Mouse (Mus musculus) embryonic facial prominence, embryonic 13.5 days (tissue): Measurements from ENCODE around the gene Agps. TPM values are rescaled to one million over a fixed set of nuclear protein-coding genes. Genes with fewer than 3 reads are reported as not detected.
"Not testable (repeated sequence)": the region's sequence is repeated elsewhere in the genome, so short reads cannot be mapped to it uniquely, and the experiment has no call there.

Source experiments
- ATAC-seq: fragments of 200-750 bp; cut with Nextera tagmentation; 2 replicates; pipeline ENCODE4 v1.8.0; 2017; ENCODE audit warnings: low read depth; ENCODE audit not compliant: insufficient number of reproducible peaks, insufficient read depth, low FRiP score, low TSS enrichment
- H3K27ac ChIP-seq: fragments of 300-500 bp; sonication (generic); 2 replicates; pipeline ENCODE4 v1.5.1; 2015; ENCODE audit warnings: moderate library complexity, mild to moderate bottlenecking, inconsistent platforms
- H3K27me3 ChIP-seq: fragments of 300-500 bp; sonication (generic); 2 replicates; pipeline ENCODE4 v1.6.1; 2015; ENCODE audit warnings: mild to moderate bottlenecking, inconsistent platforms
- H3K36me3 ChIP-seq: fragments of 300-500 bp; sonication (generic); 2 replicates; pipeline ENCODE4 v1.6.1; 2015; ENCODE audit warnings: mild to moderate bottlenecking, inconsistent platforms
- H3K4me1 ChIP-seq: fragments of 300-500 bp; sonication (generic); 2 replicates; pipeline ENCODE4 v1.6.1; 2015; ENCODE audit warnings: inconsistent platforms
- H3K4me2 ChIP-seq: fragments of 300-500 bp; sonication (generic); 2 replicates; pipeline ENCODE4 v1.6.1; 2015; ENCODE audit warnings: moderate library complexity, mild to moderate bottlenecking, inconsistent platforms
- H3K4me3 ChIP-seq: fragments of 300-500 bp; sonication (generic); 2 replicates; pipeline ENCODE4 v1.5.1; 2015; ENCODE audit warnings: mild to moderate bottlenecking, inconsistent platforms
- H3K9ac ChIP-seq: fragments of 300-500 bp; sonication (generic); 2 replicates; pipeline ENCODE4 v1.6.1; 2015; ENCODE audit warnings: mild to moderate bottlenecking, inconsistent platforms
- H3K9me3 ChIP-seq: fragments of 300-500 bp; sonication (generic); 2 replicates; pipeline ENCODE4 v1.6.1; 2016; ENCODE audit warnings: inconsistent platforms
- WGBS: fragments of 180-500 bp; shearing (Covaris S2); methylation state at CpG from one replicate; pipeline ENCODE4 v1.1.7; 2015; ENCODE audit warnings: mixed read lengths; 5-methylcytosine and 5-hydroxymethylcytosine counted together
- polyA plus RNA-seq: library from polyadenylated mRNA; unstranded; fragments of >200 nt; fragmentation: Nextera tagmentation; extraction: Ambion mirVana; gene quantifications from 2 replicates; pipeline ENCODE4 v1.2.1, GENCODE M21; 2015

The Agps gene
- polyA plus RNA-seq, 1 experiment from 2014 or later: 30.0 TPM

- ATAC-seq: no peak
- Histone ChIP-seq H3K27me3 (no peaks in the 10 kb centered on the region; the same call in 1 of the 2 replicates), H3K9me3 (no peaks in the 10 kb centered on the region), H3K4me1 (peaks cover 34% of the 10 kb centered on the region), H3K36me3 (no peaks in the 10 kb centered on the region), H3K4me2 (peak overlapping the region; percentile 55), H3K4me3 (peak overlapping the region; percentile 23; the same call in 1 of the 2 replicates), H3K27ac (no peak overlapping the region), H3K9ac (no peak overlapping the region)
- 67% methylated on average over 5 of the region's 5 CpGs for WGBS
These were observed 132.1 kb downstream of the Agps start for GRCm38 (mm10) chr2:75964051-75964450.

- ATAC-seq: no peak; the same call in 1 of the 2 replicates
- Histone ChIP-seq H3K9ac (0 out of 2 replicates have a peak overlapping the region, but pooled peaks have one; percentile 32), H3K27ac (no peak overlapping the region), H3K4me2 (peak overlapping the region; percentile 55), H3K4me3 (peak overlapping the region; percentile 23), H3K36me3 (no peaks in the 10 kb centered on the region), H3K27me3 (no peaks in the 10 kb centered on the region; the same call in 1 of the 2 replicates), H3K9me3 (no peaks in the 10 kb centered on the region), H3K4me1 (peaks cover 29% of the 10 kb centered on the region)
- 16% methylated on average over 14 of the region's 14 CpGs for WGBS
These were observed 132.5 kb downstream of the Agps start for GRCm38 (mm10) chr2:75964512-75964911.

GRCm38 (mm10) chr2:75964972-75965371 lies 133.0 kb downstream of the Agps start:
- peak overlapping the region; percentile 23; the same call in 1 of the 2 replicates for H3K4me3 ChIP-seq
- ATAC-seq: no peak

GRCm38 (mm10) chr2:75974131-75974530 lies 142.2 kb downstream of the Agps start:
- 67% methylated on average over 9 of the region's 9 CpGs for WGBS
- no peak overlapping the region for H3K9ac ChIP-seq
- H3K4me2 ChIP-seq: no peak overlapping the region
- H3K36me3 ChIP-seq: no peaks in the 10 kb centered on the region
- H3K9me3 ChIP-seq: no peaks in the 10 kb centered on the region
- H3K27me3 ChIP-seq: no peaks in the 10 kb centered on the region
- no peak overlapping the region for H3K4me3 ChIP-seq
- no peaks in the 10 kb centered on the region for H3K4me1 ChIP-seq
- ATAC-seq: no peak
- H3K27ac ChIP-seq: no peak overlapping the region

More at GRCm38 (mm10) chr2:75964972-75965371, 133.0 kb downstream of the Agps start:
- no peaks in the 10 kb centered on the region for H3K36me3 ChIP-seq
- no peak overlapping the region for H3K27ac ChIP-seq
- peaks cover 25% of the 10 kb centered on the region for H3K4me1 ChIP-seq
- H3K4me2 ChIP-seq: peak overlapping the region; percentile 55
- H3K27me3 ChIP-seq: no peaks in the 10 kb centered on the region; the same call in 1 of the 2 replicates
- H3K9ac ChIP-seq: 0 out of 2 replicates have a peak overlapping the region, but pooled peaks have one; percentile 32
- no peaks in the 10 kb centered on the region for H3K9me3 ChIP-seq
- WGBS: 23% methylated on average over 5 of the region's 5 CpGs

GRCm38 (mm10) chr2:75976070-75976469 lies 144.1 kb downstream of the Agps start:
- WGBS: 89% methylated on average over 2 of the region's 2 CpGs
- H3K9ac ChIP-seq, ATAC-seq, H3K27ac ChIP-seq, H3K36me3 ChIP-seq, H3K27me3 ChIP-seq, H3K4me2 ChIP-seq, H3K4me3 ChIP-seq, H3K9me3 ChIP-seq, H3K4me1 ChIP-seq: not testable (repeated sequence)

GRCm38 (mm10) chr2:75977752-75978368 lies 145.9 kb downstream of the Agps start, which contains the start of gene Ttc30a2:
Gene Ttc30a2, minus strand, starts transcription at chr2:75978170.
- ATAC-seq, H3K4me3 ChIP-seq: not testable (repeated sequence)
- 32% methylated on average over 18 of the region's 24 CpGs for WGBS

More at GRCm38 (mm10) chr2:75977752-75978368, 145.9 kb downstream of the Agps start, which contains the start of gene Ttc30a2:
- not testable (repeated sequence) for H3K27me3 ChIP-seq, H3K4me1 ChIP-seq, H3K9ac ChIP-seq, H3K9me3 ChIP-seq, H3K27ac ChIP-seq, H3K36me3 ChIP-seq
- 0 out of 2 replicates have a peak within 1 kb of the TSS, but pooled peaks have one; percentile 2 for H3K4me2 ChIP-seq

Other genes with a start within 250 kb of the Agps start
- gene Hnrnpa3, start 172.9 kb upstream of the Agps start, polyA plus RNA-seq: 269 and 343 TPM in 2 replicates
- 39.4 and 41.5 TPM in 2 replicates for gene Nfe2l2, start 127.5 kb upstream of the Agps start, polyA plus RNA-seq
- 8.7 and 10.5 TPM in 2 replicates for gene Ttc30b, start 106.4 kb downstream of the Agps start, polyA plus RNA-seq
- 0.31 TPM in 1 of 2 replicates, not detected in the other for gene Ttc30a2, start 146.0 kb downstream of the Agps start, polyA plus RNA-seq
- 8.3 and 8.4 TPM in 2 replicates for gene Ttc30a1, start 149.8 kb downstream of the Agps start, polyA plus RNA-seq